Mouse (Mus musculus): ENCODE measurements at regions not wholly inside any gene's neighbourhood (a gene's known extent, or its start where the extent isn't known, plus 50 kb on each side); places are given as distances from the start of the nearest gene placed in this dataset.
"Not testable (repeated sequence)": the region's sequence is repeated elsewhere in the genome, so short reads cannot be mapped to it uniquely, and the experiment has no call there.

- Histone ChIP-seq H3K27me3 (replicated peaks) (no peaks in the 10 kb centered on the region), H3K27ac (no peak overlapping the region), H3K4me2 (replicated peaks) (no peak overlapping the region), H3K4me1 (no peaks in the 10 kb centered on the region), H3K9me3 (no peaks in the 10 kb centered on the region), H3K36me3 (no peaks in the 10 kb centered on the region), H3K9ac (no peak overlapping the region), H3K4me3 (no peak overlapping the region)
- WGBS = 80% methylated on average over 4 of the region's 4 CpGs
- ATAC-seq (ENCODE audit: low FRiP score, low read depth) = no peak
These were observed 506.1 kb upstream of the Ccng1 start for GRCm38 (mm10) chr11:41261254-41261653.

GRCm38 (mm10) chr11:41259915-41260619, 505.0 kb upstream of the Ccng1 start:
- no peak overlapping the region for H3K27ac ChIP-seq
- no peaks in the 10 kb centered on the region for H3K36me3 ChIP-seq
- no peaks in the 10 kb centered on the region for H3K4me1 ChIP-seq
- H3K9ac ChIP-seq = no peak overlapping the region
- 54% methylated on average over 18 of the region's 18 CpGs for WGBS
- peak; percentile 69 for ATAC-seq (ENCODE audit: low FRiP score, low read depth)
- H3K9me3 ChIP-seq = no peaks in the 10 kb centered on the region
- H3K27me3 ChIP-seq (replicated peaks) = no peaks in the 10 kb centered on the region
- H3K4me3 ChIP-seq = no peak overlapping the region
- peak overlapping the region; percentile 25; the same call in 1 of the 2 replicates for H3K4me2 ChIP-seq (replicated peaks)

- H3K4me3 ChIP-seq; H3K9ac ChIP-seq; ATAC-seq (ENCODE audit: low FRiP score, low read depth); H3K27ac ChIP-seq; H3K4me1 ChIP-seq; H3K27me3 ChIP-seq (replicated peaks); H3K36me3 ChIP-seq; H3K9me3 ChIP-seq; H3K4me2 ChIP-seq (replicated peaks): not testable (repeated sequence)
- WGBS = 47% methylated on average over 3 of the region's 3 CpGs
These were observed 459.4 kb upstream of the Ccng1 start for GRCm38 (mm10) chr11:41214501-41214900.

- WGBS = 95% methylated on average over 1 of the region's 1 CpGs
- no peaks in the 10 kb centered on the region for H3K36me3 ChIP-seq
- no peak overlapping the region for H3K27ac ChIP-seq
- no peak overlapping the region for H3K4me2 ChIP-seq (replicated peaks)
- no peaks in the 10 kb centered on the region for H3K9me3 ChIP-seq
- H3K4me3 ChIP-seq = no peak overlapping the region
- ATAC-seq (ENCODE audit: low FRiP score, low read depth) = no peak
- H3K9ac ChIP-seq = no peak overlapping the region
- no peaks in the 10 kb centered on the region for H3K4me1 ChIP-seq
- no peaks in the 10 kb centered on the region for H3K27me3 ChIP-seq (replicated peaks)
These were observed 447.1 kb upstream of the Ccng1 start for GRCm38 (mm10) chr11:41202228-41202627.

- ATAC-seq (ENCODE audit: low FRiP score, low read depth) = no peak
- Histone ChIP-seq H3K27ac (no peak overlapping the region), H3K4me1 (no peaks in the 10 kb centered on the region), H3K27me3 (replicated peaks) (no peaks in the 10 kb centered on the region), H3K36me3 (no peaks in the 10 kb centered on the region), H3K9me3 (no peaks in the 10 kb centered on the region), H3K4me2 (replicated peaks) (no peak overlapping the region), H3K4me3 (no peak overlapping the region), H3K9ac (no peak overlapping the region)
- WGBS = 82% methylated on average over 3 of the region's 3 CpGs
These were observed 438.9 kb upstream of the Ccng1 start for GRCm38 (mm10) chr11:41193981-41194380.

- no peaks in the 10 kb centered on the region for H3K9me3 ChIP-seq
- no peaks in the 10 kb centered on the region for H3K27me3 ChIP-seq (replicated peaks)
- no peaks in the 10 kb centered on the region for H3K36me3 ChIP-seq
- H3K4me3 ChIP-seq = no peak overlapping the region
- no peak overlapping the region for H3K9ac ChIP-seq
- peak; percentile 33; the same call in 1 of the 2 replicates for ATAC-seq (ENCODE audit: low FRiP score, low read depth)
- H3K4me2 ChIP-seq (replicated peaks) = no peak overlapping the region
- WGBS = 31% methylated on average over 2 of the region's 2 CpGs
- no peaks in the 10 kb centered on the region; the same call in 1 of the 2 replicates for H3K4me1 ChIP-seq
- no peak overlapping the region for H3K27ac ChIP-seq
These were observed 405.5 kb upstream of the Ccng1 start for GRCm38 (mm10) chr11:41160492-41161175.

GRCm38 (mm10) chr11:41159927-41160326, 404.8 kb upstream of the Ccng1 start:
- Histone ChIP-seq H3K4me2 (replicated peaks) (no peak overlapping the region), H3K9me3 (no peaks in the 10 kb centered on the region), H3K4me1 (no peaks in the 10 kb centered on the region; the same call in 1 of the 2 replicates), H3K4me3 (no peak overlapping the region), H3K36me3 (no peaks in the 10 kb centered on the region), H3K9ac (no peak overlapping the region), H3K27me3 (replicated peaks) (no peaks in the 10 kb centered on the region), H3K27ac (no peak overlapping the region)
- 85% methylated on average over 1 of the region's 1 CpGs for WGBS
- ATAC-seq (ENCODE audit: low FRiP score, low read depth) = no peak

GRCm38 (mm10) chr11:41158761-41159596, 403.9 kb upstream of the Ccng1 start:
- H3K36me3 ChIP-seq = no peaks in the 10 kb centered on the region
- H3K4me2 ChIP-seq (replicated peaks) = no peak overlapping the region
- no peaks in the 10 kb centered on the region for H3K9me3 ChIP-seq
- no peaks in the 10 kb centered on the region; the same call in 1 of the 2 replicates for H3K4me1 ChIP-seq
- no peak overlapping the region for H3K9ac ChIP-seq
- no peak overlapping the region for H3K27ac ChIP-seq
- no peak overlapping the region for H3K4me3 ChIP-seq
- no peak for ATAC-seq (ENCODE audit: low FRiP score, low read depth)
- whole genome bisulfite sequencing = 82% methylated on average over 4 of the region's 4 CpGs
- no peaks in the 10 kb centered on the region for H3K27me3 ChIP-seq (replicated peaks)

GRCm38 (mm10) chr11:41157321-41157720, 402.2 kb upstream of the Ccng1 start:
- no peak overlapping the region for H3K4me2 ChIP-seq (replicated peaks)
- 94% methylated on average over 11 of the region's 11 CpGs for WGBS
- no peak overlapping the region for H3K27ac ChIP-seq
- no peak overlapping the region for H3K9ac ChIP-seq
- H3K4me1 ChIP-seq = no peaks in the 10 kb centered on the region; the same call in 1 of the 2 replicates
- H3K36me3 ChIP-seq = no peaks in the 10 kb centered on the region
- no peaks in the 10 kb centered on the region for H3K27me3 ChIP-seq (replicated peaks)
- no peak for ATAC-seq (ENCODE audit: low FRiP score, low read depth)
- H3K9me3 ChIP-seq = no peaks in the 10 kb centered on the region
- no peak overlapping the region for H3K4me3 ChIP-seq

Measured in neural tube, embryonic 12.5 days (tissue).